Comparison of ENCODE assay signal across 18 mouse cellular contexts in genomic region chr4:41663614-41664013, GRCm38 (mm10). TPM values are rescaled to one million over a fixed set of nuclear protein-coding genes. Genes with fewer than 3 reads are reported as not detected.
DNase-seq lines count a peak whose midpoint lies in the region; ATAC-seq and TF ChIP-seq lines count a peak whose summit lies in the region.
"Had no signal": no experiment of that assay in that cellular context is flagged by ENCODE, and none has a peak within 500 bp of the region (broad histone marks: within the 10 kb centered on the region; RNA-seq: fewer than 3 reads in every experiment).

No protein-coding gene starts in this region.

- H3K9ac ChIP-seq in hindbrain, embryonic 16.5 days (ENCODE audit: low read depth, low read length): no peak overlapping the region; the same call in 1 of the 2 replicates
- H3K9ac ChIP-seq in hindbrain, postnatal 0 days (replicated peaks; ENCODE audit: low read length): no peak overlapping the region
- H3K9ac ChIP-seq: stomach, embryonic 15.5 days had no signal

- 48% methylated on average over 9 of the region's 9 CpGs for WGBS in hindbrain, embryonic 10.5 days
- WGBS in hindbrain, embryonic 16.5 days: 31% methylated on average over 9 of the region's 9 CpGs
- WGBS in embryonic facial prominence, embryonic 10.5 days: 42% methylated on average over 9 of the region's 9 CpGs
- 51% methylated on average over 9 of the region's 9 CpGs for WGBS in hindbrain, postnatal 0 days

- peak; percentile 20 for DNase-seq in hindbrain, embryonic 10.5 days (ENCODE audit: low spot score)
- peak; percentile 51 for DNase-seq in embryonic facial prominence, embryonic 10.5 days (ENCODE audit: low spot score)
- no peak for DNase-seq in hindbrain, postnatal 0 days (ENCODE audit: low spot score)
- no peak for DNase-seq in adrenal gland, adult 2 months
- DNase-seq in cerebellum, adult 9-10 months: no peak
- DNase-seq: cerebellum, adult 9-11 months; heart, postnatal 14 days; lung, adult 2 months; midbrain, embryonic 14.5 days had no signal

- peaks cover 96% of the 10 kb centered on the region for H3K36me3 ChIP-seq in hindbrain, embryonic 10.5 days
- no peaks in the 10 kb centered on the region for H3K36me3 ChIP-seq in hindbrain, embryonic 16.5 days (ENCODE audit: control insufficient read depth, insufficient read depth, low read length)
- peaks cover 3% of the 10 kb centered on the region; the same call in 1 of the 2 replicates for H3K36me3 ChIP-seq in E14TG2a.4 (ENCODE audit: insufficient read depth, low read length)
- peaks cover 46% of the 10 kb centered on the region for H3K36me3 ChIP-seq in embryonic facial prominence, embryonic 10.5 days (replicated peaks)
- peaks cover 3% of the 10 kb centered on the region; the same call in 1 of the 2 replicates for H3K36me3 ChIP-seq in hindbrain, postnatal 0 days (ENCODE audit: insufficient read depth, low read length)
- H3K36me3 ChIP-seq: G1E; stomach, embryonic 15.5 days had no signal

- H3K4me3 ChIP-seq in hindbrain, embryonic 10.5 days: no peak overlapping the region
- no peak overlapping the region for H3K4me3 ChIP-seq in hindbrain, embryonic 16.5 days (ENCODE audit: low read length)
- H3K4me3 ChIP-seq in E14TG2a.4 (replicated peaks; ENCODE audit: low read length): peak overlapping the region; percentile 17; the same call in 1 of the 2 replicates
- peak overlapping the region; percentile 6; the same call in 1 of the 2 replicates for H3K4me3 ChIP-seq in embryonic facial prominence, embryonic 10.5 days
- no peak overlapping the region for H3K4me3 ChIP-seq in hindbrain, postnatal 0 days (ENCODE audit: low read length)
- H3K4me3 ChIP-seq: erythroblast, embryonic 14.5 days; stomach, embryonic 15.5 days had no signal

- peak overlapping the region; percentile 41 for H3K27ac ChIP-seq in hindbrain, embryonic 10.5 days
- no peak overlapping the region for H3K27ac ChIP-seq in hindbrain, embryonic 16.5 days (ENCODE audit: low read depth, low read length)
- H3K27ac ChIP-seq in embryonic facial prominence, embryonic 10.5 days (replicated peaks): peak overlapping the region; percentile 45
- H3K27ac ChIP-seq in hindbrain, postnatal 0 days: no peak overlapping the region
- H3K27ac ChIP-seq: macrophage; stomach, embryonic 15.5 days had no signal

- no peak for ATAC-seq in hindbrain, embryonic 16.5 days
- peak; percentile 24; the same call in 1 of the 2 replicates for ATAC-seq in hindbrain, postnatal 0 days
- ATAC-seq: intestine, postnatal 0 days had no signal

- H3K9me3 ChIP-seq in hindbrain, embryonic 10.5 days: no peaks in the 10 kb centered on the region
- no peaks in the 10 kb centered on the region for H3K9me3 ChIP-seq in hindbrain, embryonic 16.5 days (ENCODE audit: control insufficient read depth, low read length)
- no peaks in the 10 kb centered on the region for H3K9me3 ChIP-seq in E14TG2a.4 (ENCODE audit: low read length)
- no peaks in the 10 kb centered on the region for H3K9me3 ChIP-seq in embryonic facial prominence, embryonic 10.5 days
- no peaks in the 10 kb centered on the region for H3K9me3 ChIP-seq in hindbrain, postnatal 0 days (ENCODE audit: low read length)
- H3K9me3 ChIP-seq: G1E; stomach, embryonic 15.5 days had no signal

- TF ChIP-seq CTCF in E14TG2a.4 (conservative IDR thresholded peaks at IDR 0.05; ENCODE audit: low read length): no peak
- TF ChIP-seq CTCF in hindbrain, postnatal 0 days (IDR thresholded peaks at IDR 0.05; ENCODE audit: low read depth): no peak

- 0 out of 2 replicates have a peak, but pooled peaks cover 12% of the 10 kb centered on the region for H3K27me3 ChIP-seq in hindbrain, embryonic 10.5 days (ENCODE audit: insufficient read depth, poor library complexity, severe bottlenecking)
- no peaks in the 10 kb centered on the region for H3K27me3 ChIP-seq in hindbrain, embryonic 16.5 days (replicated peaks; ENCODE audit: control insufficient read depth, insufficient read depth, low read length)
- H3K27me3 ChIP-seq in E14TG2a.4 (ENCODE audit: insufficient read depth, low read length): peaks cover 17% of the 10 kb centered on the region
- peaks cover 56% of the 10 kb centered on the region for H3K27me3 ChIP-seq in embryonic facial prominence, embryonic 10.5 days (replicated peaks; ENCODE audit: low read depth, poor library complexity, severe bottlenecking)
- no peaks in the 10 kb centered on the region for H3K27me3 ChIP-seq in hindbrain, postnatal 0 days (ENCODE audit: insufficient read depth, low read length)
- H3K27me3 ChIP-seq: stomach, embryonic 15.5 days had no signal

- H3K4me2 ChIP-seq in hindbrain, embryonic 16.5 days (ENCODE audit: low read length): no peak overlapping the region
- H3K4me2 ChIP-seq in hindbrain, postnatal 0 days (ENCODE audit: low read depth, low read length): no peak overlapping the region
- H3K4me2 ChIP-seq: heart, embryonic 11.5 days; liver, embryonic 11.5 days; stomach, embryonic 15.5 days had no signal

- H3K4me1 ChIP-seq in hindbrain, embryonic 10.5 days (replicated peaks): peaks cover 85% of the 10 kb centered on the region
- H3K4me1 ChIP-seq in hindbrain, embryonic 16.5 days (ENCODE audit: control insufficient read depth, insufficient read depth, low read depth, low read length): peaks cover 24% of the 10 kb centered on the region
- H3K4me1 ChIP-seq in E14TG2a.4 (replicated peaks; ENCODE audit: low read depth, low read length): peaks cover 57% of the 10 kb centered on the region
- H3K4me1 ChIP-seq in embryonic facial prominence, embryonic 10.5 days: peaks cover 82% of the 10 kb centered on the region
- H3K4me1 ChIP-seq in hindbrain, postnatal 0 days (ENCODE audit: insufficient read depth, low read length): peaks cover 6% of the 10 kb centered on the region; the same call in 1 of the 2 replicates

RNA-seq across cellular contexts. Expression of gene Enho, which starts 23.5 kb away (rescaled TPM):
- polyA plus RNA-seq in hindbrain, embryonic 10.5 days (2016; fragmentation: Nextera tagmentation; extraction: Ambion mirVana): 27.3 and 50.9 TPM in 2 replicates
- polyA plus RNA-seq in hindbrain, embryonic 16.5 days (2015; fragmentation: Nextera tagmentation; extraction: Ambion mirVana): 115 and 117 TPM in 2 replicates
- 19.3 and 19.8 TPM in 2 replicates for polyA plus RNA-seq in embryonic facial prominence, embryonic 10.5 days (2016; fragmentation: Nextera tagmentation; extraction: Ambion mirVana)
- total RNA-seq in hindbrain, postnatal 0 days (2014; rRNA removed): 179 and 205 TPM in 2 replicates
- polyA plus RNA-seq in hindbrain, postnatal 0 days (2015; fragmentation: Nextera tagmentation; extraction: Ambion mirVana): 139 and 141 TPM in 2 replicates
- total RNA-seq in adrenal gland, adult 2 months (2021): 1 to 10 TPM; 2.9 to 4.6 TPM
- 13.2 and 20.9 TPM in 2 replicates for polyA plus RNA-seq in adrenal gland, adult 2 months (2012; rRNA removed)
- polyA plus RNA-seq: G1E had no signal

RNA-seq across cellular contexts. Expression of gene Cntfr, which starts 33.3 kb away (rescaled TPM):
- polyA plus RNA-seq in hindbrain, embryonic 10.5 days (2016; fragmentation: Nextera tagmentation; extraction: Ambion mirVana): 29.7 and 51.6 TPM in 2 replicates
- polyA plus RNA-seq in hindbrain, embryonic 16.5 days (2015; fragmentation: Nextera tagmentation; extraction: Ambion mirVana): 22.5 and 29.5 TPM in 2 replicates
- 8.6 and 11.1 TPM in 2 replicates for polyA plus RNA-seq in embryonic facial prominence, embryonic 10.5 days (2016; fragmentation: Nextera tagmentation; extraction: Ambion mirVana)
- 59.3 and 61.9 TPM in 2 replicates for total RNA-seq in hindbrain, postnatal 0 days (2014; rRNA removed)
- 18.5 and 22.1 TPM in 2 replicates for polyA plus RNA-seq in hindbrain, postnatal 0 days (2015; fragmentation: Nextera tagmentation; extraction: Ambion mirVana)
- total RNA-seq in adrenal gland, adult 2 months (2021): 10 to 100 TPM; 37.6 to 62.3 TPM
- polyA plus RNA-seq in adrenal gland, adult 2 months (2012; rRNA removed): 70.6 and 72.3 TPM in 2 replicates
- polyA plus RNA-seq: erythroblast, embryonic 14.5 days; macrophage had no signal

RNA-seq across cellular contexts. Expression of gene Il11ra1, which starts 36.2 kb away (rescaled TPM):
- polyA plus RNA-seq in hindbrain, embryonic 10.5 days (2016; fragmentation: Nextera tagmentation; extraction: Ambion mirVana): 84.3 and 91.4 TPM in 2 replicates
- polyA plus RNA-seq in hindbrain, embryonic 16.5 days (2015; fragmentation: Nextera tagmentation; extraction: Ambion mirVana): 46.4 and 46.6 TPM in 2 replicates
- 146 and 188 TPM in 2 replicates for polyA plus RNA-seq in embryonic facial prominence, embryonic 10.5 days (2016; fragmentation: Nextera tagmentation; extraction: Ambion mirVana)
- total RNA-seq in hindbrain, postnatal 0 days (2014; rRNA removed): 24.4 and 41.9 TPM in 2 replicates
- 47.4 and 49.8 TPM in 2 replicates for polyA plus RNA-seq in hindbrain, postnatal 0 days (2015; fragmentation: Nextera tagmentation; extraction: Ambion mirVana)
- 10 to 100 TPM; 53.0 to 90.8 TPM for total RNA-seq in adrenal gland, adult 2 months (2021)
- polyA plus RNA-seq in adrenal gland, adult 2 months (2012; rRNA removed): 198 and 290 TPM in 2 replicates

RNA-seq across cellular contexts. Expression of gene Rpp25l, which starts 49.7 kb away (rescaled TPM):
- 89.7 and 96.6 TPM in 2 replicates for polyA plus RNA-seq in hindbrain, embryonic 10.5 days (2016; fragmentation: Nextera tagmentation; extraction: Ambion mirVana)
- polyA plus RNA-seq in hindbrain, embryonic 16.5 days (2015; fragmentation: Nextera tagmentation; extraction: Ambion mirVana): 63.6 and 65.2 TPM in 2 replicates
- 91.2 and 91.9 TPM in 2 replicates for polyA plus RNA-seq in embryonic facial prominence, embryonic 10.5 days (2016; fragmentation: Nextera tagmentation; extraction: Ambion mirVana)
- 35.0 and 42.2 TPM in 2 replicates for total RNA-seq in hindbrain, postnatal 0 days (2014; rRNA removed)
- polyA plus RNA-seq in hindbrain, postnatal 0 days (2015; fragmentation: Nextera tagmentation; extraction: Ambion mirVana): 47.3 and 48.3 TPM in 2 replicates
- 10 to 100 TPM; 31.0 to 38.6 TPM for total RNA-seq in adrenal gland, adult 2 months (2021)
- 61.9 and 70.1 TPM in 2 replicates for polyA plus RNA-seq in adrenal gland, adult 2 months (2012; rRNA removed)

RNA-seq across cellular contexts. Expression of gene Dctn3, which starts 59.4 kb away (rescaled TPM):
- 171 and 232 TPM in 2 replicates for polyA plus RNA-seq in hindbrain, embryonic 10.5 days (2016; fragmentation: Nextera tagmentation; extraction: Ambion mirVana)
- 309 and 323 TPM in 2 replicates for polyA plus RNA-seq in hindbrain, embryonic 16.5 days (2015; fragmentation: Nextera tagmentation; extraction: Ambion mirVana)
- 133 and 140 TPM in 2 replicates for polyA plus RNA-seq in embryonic facial prominence, embryonic 10.5 days (2016; fragmentation: Nextera tagmentation; extraction: Ambion mirVana)
- 145 and 147 TPM in 2 replicates for total RNA-seq in hindbrain, postnatal 0 days (2014; rRNA removed)
- polyA plus RNA-seq in hindbrain, postnatal 0 days (2015; fragmentation: Nextera tagmentation; extraction: Ambion mirVana): 306 and 316 TPM in 2 replicates
- total RNA-seq in adrenal gland, adult 2 months (2021): 100 to 1,000 TPM; 105 to 128 TPM
- 51.7 and 60.7 TPM in 2 replicates for polyA plus RNA-seq in adrenal gland, adult 2 months (2012; rRNA removed)

Comparison
In these comparisons a context has a peak if more than half of its experiments do, and no peak if none do; other contexts are left out.
1. DNase-seq: peak in hindbrain, embryonic 10.5 days (single experiment) and embryonic facial prominence, embryonic 10.5 days (single experiment); none in hindbrain, postnatal 0 days (single experiment), adrenal gland, adult 2 months (single experiment) and cerebellum, adult 9-10 months (single experiment).
2. H3K27ac ChIP-seq: peak in hindbrain, embryonic 10.5 days (single experiment) and embryonic facial prominence, embryonic 10.5 days (single experiment); none in hindbrain, embryonic 16.5 days (single experiment) and hindbrain, postnatal 0 days (single experiment).
3. H3K4me3 ChIP-seq: peak in E14TG2a.4 (single experiment) and embryonic facial prominence, embryonic 10.5 days (single experiment); none in hindbrain, embryonic 10.5 days (single experiment), hindbrain, embryonic 16.5 days (single experiment) and hindbrain, postnatal 0 days (single experiment).